Mouse (Mus musculus) limb, embryonic 11.5 days (tissue): ENCODE measurements around the gene Fam186b. TPM values are rescaled to one million over a fixed set of nuclear protein-coding genes. Genes with fewer than 3 reads are reported as not detected.

Experiments used
- ATAC-seq: fragments of 200-750 bp; cut with Nextera tagmentation; 2 replicates; pipeline ENCODE4 v1.8.0; 2017; ENCODE audit warnings: low read depth; ENCODE audit not compliant: insufficient number of reproducible peaks, low FRiP score, low TSS enrichment
- DNase-seq: peaks from one replicate; pipeline ENCODE4 v3.0.0-alpha.2; 2015; ENCODE audit warnings: low spot score
- H3K27ac ChIP-seq: fragments of 300-500 bp; sonication (generic); replicated peaks from 2 replicates; pipeline ENCODE4 v1.5.1; 2014; ENCODE audit warnings: low read depth, mild to moderate bottlenecking, low read length
- H3K27me3 ChIP-seq: fragments of 300-500 bp; sonication (generic); 2 replicates; pipeline ENCODE4 v1.6.1; 2014; ENCODE audit warnings: mild to moderate bottlenecking, low read length, mixed read lengths; ENCODE audit not compliant: control insufficient read depth, insufficient read depth
- H3K36me3 ChIP-seq: fragments of 300-500 bp; sonication (generic); 2 replicates; pipeline ENCODE4 v1.6.1; 2014; ENCODE audit warnings: mild to moderate bottlenecking, low read length, moderate library complexity, mixed read lengths; ENCODE audit not compliant: control insufficient read depth, insufficient read depth
- H3K4me1 ChIP-seq: fragments of 300-500 bp; sonication (generic); 2 replicates; pipeline ENCODE4 v1.6.1; 2014; ENCODE audit warnings: low read length, mixed read lengths; ENCODE audit not compliant: control insufficient read depth, insufficient read depth
- H3K4me2 ChIP-seq: fragments of 300-500 bp; sonication (generic); 2 replicates; pipeline ENCODE4 v1.6.1; 2014; ENCODE audit warnings: low read depth, mild to moderate bottlenecking, moderate library complexity; ENCODE audit not compliant: severe bottlenecking
- H3K4me3 ChIP-seq: fragments of 300-500 bp; sonication (generic); 2 replicates; pipeline ENCODE4 v1.5.1; 2014; ENCODE audit warnings: low read depth, low read length
- H3K9ac ChIP-seq: fragments of 300-500 bp; sonication (generic); 2 replicates; pipeline ENCODE4 v1.6.1; 2014; ENCODE audit warnings: mild to moderate bottlenecking, low read length
- H3K9me3 ChIP-seq: fragments of 300-500 bp; sonication (generic); 2 replicates; pipeline ENCODE4 v1.6.1; 2016; ENCODE audit warnings: low read length; ENCODE audit not compliant: control insufficient read depth
- WGBS: fragments of 180-500 bp; shearing (Covaris S2); extraction: QIAGEN DNeasy Blood & Tissue Kit; methylation state at CpG from one replicate; pipeline ENCODE4 v1.1.7; 2014; 5-methylcytosine and 5-hydroxymethylcytosine counted together
- polyA plus RNA-seq: library from polyadenylated mRNA; unstranded; fragments of >200 nt; fragmentation: Nextera tagmentation; extraction: Ambion mirVana; gene quantifications from 2 replicates; pipeline ENCODE4 v1.2.1, GENCODE M21; 2014

Fam186b gene
- polyA plus RNA-seq, 1 experiment from 2014 or later, result not detected

- H3K27ac ChIP-seq, result no peak overlapping the region
- no peak overlapping the region for H3K4me2 ChIP-seq
- no peak overlapping the region for H3K9ac ChIP-seq
- H3K36me3 ChIP-seq, result peaks cover 2% of the 10 kb centered on the region; the same call in 1 of the 2 replicates
- H3K4me3 ChIP-seq, result no peak overlapping the region
- H3K27me3 ChIP-seq, result no peaks in the 10 kb centered on the region
- 72% methylated on average over 2 of the region's 2 CpGs for WGBS
- H3K4me1 ChIP-seq, result peaks cover 52% of the 10 kb centered on the region
- ATAC-seq (no peak), DNase-seq (no peak)
- H3K9me3 ChIP-seq, result no peaks in the 10 kb centered on the region
Observed at GRCm38 (mm10) chr15:99338916-99339315, 43.2 kb upstream of the Fam186b start.

DNA sequence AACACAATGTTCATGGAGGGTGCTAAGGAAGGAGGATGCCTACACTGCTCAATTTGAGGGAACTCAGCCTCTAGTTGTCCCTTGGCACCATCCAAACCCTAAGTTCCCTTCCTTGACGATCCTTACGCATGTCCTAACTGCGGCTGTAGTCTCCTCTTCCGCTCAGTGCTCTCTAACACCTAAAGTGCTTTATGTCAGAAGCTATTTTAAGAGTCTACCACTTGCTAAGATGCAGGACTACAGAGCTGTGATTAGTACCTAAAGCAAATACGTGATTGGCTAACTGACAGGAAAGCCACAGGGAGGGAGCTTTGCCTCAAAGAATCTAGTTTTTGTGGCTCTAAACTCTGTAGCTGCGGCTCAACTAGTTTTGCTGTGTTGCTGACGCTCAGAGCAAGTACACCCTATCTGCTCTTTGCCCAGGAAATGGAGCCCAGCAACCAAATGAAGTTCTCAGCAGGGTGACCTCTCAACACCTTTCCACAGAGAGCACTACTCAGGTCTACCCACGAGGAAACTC lies 40.2 kb upstream of the Fam186b start:
- Histone ChIP-seq H3K27me3 (no peaks in the 10 kb centered on the region), H3K4me1 (peaks cover 55% of the 10 kb centered on the region), H3K4me3 (no peak overlapping the region), H3K36me3 (peaks cover 5% of the 10 kb centered on the region; the same call in 1 of the 2 replicates), H3K9me3 (no peaks in the 10 kb centered on the region), H3K27ac (no peak overlapping the region; the same call in 1 of the 2 replicates), H3K9ac (no peak overlapping the region), H3K4me2 (no peak overlapping the region)
- no peak for ATAC-seq
- no peak for DNase-seq
- 77% methylated on average over 8 of the region's 8 CpGs for WGBS

- Histone ChIP-seq H3K36me3 (peaks cover 5% of the 10 kb centered on the region; the same call in 1 of the 2 replicates), H3K9ac (no peak overlapping the region), H3K27me3 (no peaks in the 10 kb centered on the region), H3K4me3 (no peak overlapping the region), H3K4me2 (no peak overlapping the region), H3K9me3 (no peaks in the 10 kb centered on the region), H3K4me1 (peaks cover 52% of the 10 kb centered on the region), H3K27ac (peak overlapping the region; percentile 96)
- DNase-seq (no peak), ATAC-seq (no peak)
- 78% methylated on average over 6 of the region's 6 CpGs for WGBS
Observed at GRCm38 (mm10) chr15:99334500-99334899, 38.8 kb upstream of the Fam186b start.

DNA sequence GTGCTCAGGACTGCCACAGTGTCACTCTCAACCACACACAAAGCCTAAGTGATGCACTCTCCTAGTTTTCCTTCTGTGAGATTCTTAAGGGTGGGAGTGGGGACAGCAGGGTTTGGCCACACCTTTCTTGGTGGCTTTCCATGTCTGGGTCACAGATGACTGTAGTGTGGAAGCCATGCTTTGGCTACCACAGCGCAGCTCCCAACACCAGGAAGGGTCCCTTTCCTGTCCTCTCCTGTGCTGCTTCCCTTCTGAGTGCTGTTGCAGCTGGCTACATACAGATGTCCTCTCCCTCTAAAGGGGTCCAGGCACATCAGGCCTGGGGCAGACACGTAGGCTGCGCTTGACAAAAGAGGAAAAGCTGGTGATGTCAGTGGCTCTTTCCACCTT lies 38.0 kb upstream of the Fam186b start:
- no peak for DNase-seq
- Histone ChIP-seq H3K9me3 (no peaks in the 10 kb centered on the region), H3K4me2 (peak overlapping the region; percentile 8; the same call in 1 of the 2 replicates), H3K4me3 (no peak overlapping the region), H3K27ac (peak overlapping the region; percentile 96), H3K4me1 (peaks cover 45% of the 10 kb centered on the region), H3K27me3 (no peaks in the 10 kb centered on the region), H3K9ac (peak overlapping the region; percentile 44), H3K36me3 (peaks cover 8% of the 10 kb centered on the region; the same call in 1 of the 2 replicates)
- WGBS, result 76% methylated on average over 3 of the region's 3 CpGs
- no peak for ATAC-seq

DNA sequence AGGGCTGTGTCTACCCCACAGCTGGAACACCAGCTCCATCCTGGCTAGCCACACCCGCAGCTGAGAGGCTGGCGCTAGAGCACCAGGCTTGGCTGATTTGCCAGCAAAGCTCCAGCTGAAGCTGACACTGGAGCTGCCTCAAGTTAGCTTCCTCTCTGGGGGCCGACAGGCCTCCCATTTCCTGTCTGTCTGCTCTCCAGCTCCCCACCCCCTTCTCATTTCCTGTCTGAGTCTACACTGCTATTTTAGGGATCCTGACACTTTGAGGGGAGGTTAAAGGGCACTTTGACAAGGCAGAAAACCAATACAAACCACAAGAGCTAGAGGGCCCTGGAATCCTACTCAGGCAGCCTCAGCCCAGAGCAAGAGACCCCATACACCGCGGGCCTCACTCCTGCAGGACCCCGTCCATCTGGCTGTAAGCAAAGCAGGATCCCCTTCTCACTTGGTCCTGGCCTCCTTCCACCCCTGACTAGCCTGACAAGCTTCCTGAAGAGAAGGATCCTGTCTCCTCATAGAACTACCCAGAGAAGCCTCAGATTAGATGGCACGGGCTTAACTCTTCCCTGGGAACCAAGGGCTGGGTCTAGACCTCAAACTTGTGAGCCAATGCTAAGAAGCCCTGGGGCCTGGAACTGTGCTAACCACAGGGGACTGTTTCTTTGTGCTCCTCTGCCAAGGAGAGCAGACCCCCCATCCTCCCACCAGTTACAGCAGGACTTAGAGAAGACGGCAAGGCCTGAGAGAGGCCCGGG lies 37.4 kb upstream of the Fam186b start:
- DNase-seq (peak; percentile 88), ATAC-seq (peak; percentile 88)
- peak overlapping the region; percentile 44 for H3K9ac ChIP-seq
- peak overlapping the region; percentile 96 for H3K27ac ChIP-seq
- H3K4me1 ChIP-seq, result peaks cover 45% of the 10 kb centered on the region
- no peak overlapping the region for H3K4me3 ChIP-seq
- no peaks in the 10 kb centered on the region for H3K9me3 ChIP-seq
- 24% methylated on average over 9 of the region's 9 CpGs for WGBS
- H3K4me2 ChIP-seq, result peak overlapping the region; percentile 8
- H3K27me3 ChIP-seq, result no peaks in the 10 kb centered on the region
- peaks cover 10% of the 10 kb centered on the region; the same call in 1 of the 2 replicates for H3K36me3 ChIP-seq

DNA sequence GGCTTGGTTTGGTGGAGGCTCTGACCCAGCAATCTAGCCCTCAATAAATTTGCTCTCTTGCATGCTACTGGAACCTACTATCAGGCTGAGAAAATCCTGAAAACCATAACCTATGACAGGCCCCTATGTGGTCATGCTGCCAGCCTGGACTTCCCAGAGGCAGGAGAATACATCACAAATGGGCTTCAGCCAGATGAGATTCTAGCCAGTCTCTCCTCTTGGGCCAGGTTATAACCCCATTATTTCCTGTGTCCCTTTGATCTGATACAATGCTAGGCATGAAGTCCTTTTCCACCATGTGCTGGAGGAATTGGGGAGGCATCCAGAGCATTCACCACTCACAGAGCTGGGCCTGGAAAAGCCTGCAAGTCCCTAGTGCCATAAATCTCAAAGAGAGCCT lies 36.4 kb upstream of the Fam186b start:
- 0 out of 2 replicates have a peak overlapping the region, but pooled peaks have one; percentile 8 for H3K4me2 ChIP-seq
- no peaks in the 10 kb centered on the region for H3K9me3 ChIP-seq
- H3K4me3 ChIP-seq, result no peak overlapping the region
- peak overlapping the region; percentile 45 for H3K9ac ChIP-seq
- H3K27me3 ChIP-seq, result no peaks in the 10 kb centered on the region
- H3K4me1 ChIP-seq, result peaks cover 45% of the 10 kb centered on the region
- H3K27ac ChIP-seq, result peak overlapping the region; percentile 96
- DNase-seq (peak; percentile 31), ATAC-seq (no peak)
- H3K36me3 ChIP-seq, result peaks cover 19% of the 10 kb centered on the region; the same call in 1 of the 2 replicates

DNA sequence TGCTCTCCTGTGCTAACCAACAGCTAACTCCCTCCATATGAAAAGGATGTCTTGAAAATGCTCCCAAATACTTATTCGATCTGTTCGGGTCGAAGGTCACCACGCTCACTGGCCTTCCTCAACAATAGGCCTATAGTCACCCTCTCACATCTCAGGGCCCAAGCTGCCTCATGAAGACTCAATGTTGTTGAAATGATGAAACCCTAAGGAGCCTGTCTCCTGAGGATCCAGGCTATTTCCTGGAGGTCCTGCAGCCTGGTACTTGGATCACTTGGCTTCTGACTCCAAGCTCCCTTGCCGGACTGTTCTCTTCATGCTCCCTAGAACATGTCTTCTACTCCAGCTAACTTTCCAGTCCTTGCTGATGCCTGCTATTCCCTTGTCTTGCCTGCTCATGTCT lies 35.7 kb upstream of the Fam186b start:
- Histone ChIP-seq H3K27ac (peak overlapping the region; percentile 96), H3K27me3 (no peaks in the 10 kb centered on the region), H3K9me3 (no peaks in the 10 kb centered on the region), H3K4me2 (no peak overlapping the region), H3K9ac (no peak overlapping the region), H3K36me3 (peaks cover 21% of the 10 kb centered on the region), H3K4me3 (no peak overlapping the region), H3K4me1 (peaks cover 45% of the 10 kb centered on the region)
- DNase-seq (no peak), ATAC-seq (no peak)
- 89% methylated on average over 5 of the region's 5 CpGs for WGBS

GRCm38 (mm10) chr15:99330324-99330723 lies 34.6 kb upstream of the Fam186b start:
- H3K27me3 ChIP-seq, result no peaks in the 10 kb centered on the region
- DNase-seq, result no peak
- peaks cover 39% of the 10 kb centered on the region for H3K4me1 ChIP-seq
- no peak overlapping the region for H3K27ac ChIP-seq
- H3K9me3 ChIP-seq, result no peaks in the 10 kb centered on the region
- no peak overlapping the region for H3K4me3 ChIP-seq
- H3K36me3 ChIP-seq, result peaks cover 19% of the 10 kb centered on the region
- no peak overlapping the region for H3K9ac ChIP-seq
- no peak overlapping the region for H3K4me2 ChIP-seq
- WGBS, result 76% methylated on average over 2 of the region's 2 CpGs
- ATAC-seq, result no peak
